Mouse (Mus musculus): ENCODE results near the gene Adora3. TPM values are rescaled to one million over a fixed set of nuclear protein-coding genes. Genes with fewer than 3 reads are reported as not detected.

The Adora3 gene
- polyA plus RNA-seq, 1 experiment from 2014 or later: not detected

Other genes with a start within 250 kb of the Adora3 start
- 38.0 and 38.7 TPM in 2 replicates for gene Ddx20, start 183.3 kb upstream of the Adora3 start, polyA plus RNA-seq (2015; fragmentation: Nextera tagmentation; extraction: Ambion mirVana)
- gene Inka2, start 166.3 kb upstream of the Adora3 start, polyA plus RNA-seq (2015; fragmentation: Nextera tagmentation; extraction: Ambion mirVana): 1.4 and 1.7 TPM in 2 replicates
- 111 and 113 TPM in 2 replicates for gene Rap1a, start 69.5 kb upstream of the Adora3 start, polyA plus RNA-seq (2015; fragmentation: Nextera tagmentation; extraction: Ambion mirVana)
- gene Tmigd3, start within 50 bp of the Adora3 start, polyA plus RNA-seq (2015; fragmentation: Nextera tagmentation; extraction: Ambion mirVana): 0.18 TPM in 1 of 2 replicates, not detected in the other
- gene I830077J02Rik, start 61.8 kb downstream of the Adora3 start, polyA plus RNA-seq (2015; fragmentation: Nextera tagmentation; extraction: Ambion mirVana): 0.24 and 0.53 TPM in 2 replicates
- gene Wdr77, start 88.5 kb downstream of the Adora3 start, polyA plus RNA-seq (2015; fragmentation: Nextera tagmentation; extraction: Ambion mirVana): 151 and 158 TPM in 2 replicates
- 491 and 564 TPM in 2 replicates for gene Atp5f1, start 89.2 kb downstream of the Adora3 start, polyA plus RNA-seq (2015; fragmentation: Nextera tagmentation; extraction: Ambion mirVana)
- 1.6 and 2.0 TPM in 2 replicates for gene Ovgp1, start 102.9 kb downstream of the Adora3 start, polyA plus RNA-seq (2015; fragmentation: Nextera tagmentation; extraction: Ambion mirVana)
- 0.23 and 0.24 TPM in 2 replicates for gene Pifo, start 143.8 kb downstream of the Adora3 start, polyA plus RNA-seq (2015; fragmentation: Nextera tagmentation; extraction: Ambion mirVana)
- not detected in 2 replicates for gene Chil5, start 162.0 kb downstream of the Adora3 start, polyA plus RNA-seq (2015; fragmentation: Nextera tagmentation; extraction: Ambion mirVana)
- gene Chia1, start 242.4 kb downstream of the Adora3 start, polyA plus RNA-seq (2015; fragmentation: Nextera tagmentation; extraction: Ambion mirVana): 0.13 TPM in 1 of 2 replicates, not detected in the other